Mouse (Mus musculus): Measurements from ENCODE around the gene Rita1. TPM values are rescaled to one million over a fixed set of nuclear protein-coding genes. Genes with fewer than 3 reads are reported as not detected.

The Rita1 gene
- total RNA-seq (2015) (2.0 and 2.3 TPM in 2 replicates), total RNA-seq (2017) (4.7 and 5.8 TPM in 2 replicates)

- peak; percentile 77 for ATAC-seq (replicated peaks; ENCODE audit: poor library complexity)
Measured at GRCm38 (mm10) chr5:120612442-120612821, at the start of gene Rita1, which contains the start of gene Ddx54. Rita1 (minus strand) TSS chr5:120612589. Ddx54 (plus strand) TSS chr5:120612739.

DNA sequence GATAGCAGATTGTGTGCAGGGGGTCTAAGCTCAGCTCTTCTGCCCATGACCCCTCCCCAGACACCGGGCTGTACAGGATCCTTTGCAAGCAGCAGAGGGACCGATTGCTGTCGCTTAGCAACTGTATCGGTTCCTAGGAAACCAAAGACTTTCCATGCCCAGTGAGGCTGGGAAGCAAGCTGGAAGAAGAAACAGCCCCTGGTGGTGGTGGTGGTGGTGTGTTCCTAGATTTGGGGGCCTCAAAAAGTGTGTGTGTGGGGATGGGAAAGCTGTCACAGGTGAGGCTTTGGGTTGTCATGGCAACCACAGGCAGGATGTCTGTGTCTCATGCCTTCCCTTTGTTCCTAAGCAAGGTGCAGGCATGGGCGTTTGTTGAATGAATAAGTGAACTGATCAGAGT, 48.4 kb upstream of the Rita1 start:
- ATAC-seq (replicated peaks; ENCODE audit: poor library complexity) = no peak

DNA sequence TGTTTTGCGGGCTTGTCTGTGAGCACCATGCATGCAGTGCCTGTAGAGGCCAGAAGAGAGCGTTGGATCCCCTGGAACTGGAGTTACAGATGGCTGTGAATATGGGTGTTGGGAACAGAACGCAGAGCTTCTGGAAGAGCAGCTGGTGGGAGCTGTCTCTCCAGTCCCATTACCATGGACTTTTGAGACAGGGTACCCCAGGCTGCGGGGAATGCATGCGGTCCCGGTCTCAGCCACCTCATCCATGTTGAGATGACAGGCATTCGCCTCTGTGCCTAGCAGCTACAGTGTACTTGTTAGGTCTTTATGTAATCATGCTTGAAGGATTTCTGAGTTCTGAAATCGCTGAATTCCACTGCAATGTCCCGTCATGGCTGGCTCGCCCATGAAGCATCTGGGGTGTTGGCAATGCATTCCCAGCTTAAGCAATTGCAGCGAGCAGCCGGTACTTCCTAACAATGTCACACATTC, 43.9 kb upstream of the Rita1 start:
- no peak for ATAC-seq (replicated peaks; ENCODE audit: poor library complexity)

DNA sequence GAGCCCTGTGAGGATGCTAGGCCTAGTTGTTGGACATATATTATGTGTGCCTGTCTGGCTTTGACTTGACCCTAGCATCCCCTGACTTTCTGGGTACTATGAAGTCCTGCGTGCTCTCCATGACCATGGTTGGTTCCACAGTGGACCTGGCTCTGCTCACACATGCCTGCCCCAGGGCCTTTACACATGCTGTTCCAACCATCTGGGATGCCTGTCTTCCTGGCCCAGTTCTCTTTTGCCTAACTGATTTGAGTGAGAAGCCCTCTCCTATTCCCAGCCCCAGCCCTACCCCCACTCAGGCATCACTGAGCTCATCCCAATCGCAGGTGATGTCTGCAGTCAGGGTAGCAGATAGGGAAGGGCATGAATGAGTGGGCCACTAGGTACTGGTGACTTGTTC, 41.5 kb upstream of the Rita1 start:
- ATAC-seq (replicated peaks; ENCODE audit: poor library complexity) = no peak

- no peak for ATAC-seq (replicated peaks; ENCODE audit: poor library complexity)
Measured at GRCm38 (mm10) chr5:120652915-120653701, 40.7 kb upstream of the Rita1 start.

- no peak for ATAC-seq (replicated peaks; ENCODE audit: poor library complexity)
Measured at GRCm38 (mm10) chr5:120651230-120651629, 38.8 kb upstream of the Rita1 start.

DNA sequence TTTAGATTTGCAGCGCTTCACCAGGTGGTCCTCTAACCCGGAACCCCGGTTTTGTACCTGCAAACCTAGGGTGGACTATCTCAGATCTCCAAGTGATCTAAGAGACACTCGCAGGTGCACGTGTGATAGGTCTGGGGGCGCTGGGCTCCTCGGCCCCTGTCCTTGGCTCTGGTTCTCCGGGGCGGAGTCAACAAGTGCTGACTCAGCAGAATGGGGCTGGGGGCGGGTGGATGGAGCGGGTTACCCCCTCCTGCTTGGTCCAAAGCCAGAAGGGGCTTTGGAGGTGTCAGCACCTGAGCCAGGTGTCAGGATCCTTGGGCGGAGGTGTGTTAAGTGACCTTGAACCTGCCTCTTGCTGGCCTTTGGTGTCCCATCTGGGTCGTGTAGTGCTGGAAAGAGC, 37.5 kb upstream of the Rita1 start:
- ATAC-seq (replicated peaks; ENCODE audit: poor library complexity) = no peak

DNA sequence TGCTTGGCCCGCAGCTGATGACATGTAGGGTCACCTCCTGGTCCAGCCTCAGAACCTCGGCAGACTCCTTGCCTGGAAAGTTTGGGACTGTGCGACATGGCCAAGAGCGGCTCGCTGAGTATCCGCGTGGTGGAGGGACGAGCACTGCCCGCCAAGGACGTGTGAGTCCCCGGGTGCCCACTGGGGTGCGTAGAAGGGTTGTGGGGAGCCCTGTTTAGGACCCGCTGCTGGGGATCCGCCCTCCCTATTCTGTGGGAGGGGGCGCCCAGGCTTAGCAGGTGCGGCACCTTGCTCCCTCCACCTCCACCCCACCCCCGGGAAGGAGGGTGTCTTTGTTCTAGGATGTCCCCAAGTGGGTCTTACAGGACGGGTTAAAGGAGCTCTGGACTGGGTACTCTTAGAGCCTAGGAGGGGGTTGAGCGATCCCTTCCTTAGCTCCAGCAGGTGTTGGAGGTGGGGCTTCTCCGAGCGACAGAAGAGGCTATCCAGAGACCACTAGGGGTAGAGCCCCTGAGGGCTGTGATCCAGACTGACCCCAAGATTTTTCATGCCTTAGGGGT, 37.1 kb upstream of the Rita1 start:
- no peak for ATAC-seq (replicated peaks; ENCODE audit: poor library complexity)

GRCm38 (mm10) chr5:120648569-120649373, 36.4 kb upstream of the Rita1 start, which contains the start of gene Rasal1:
Rasal1 (plus strand) TSS chr5:120648812.
- ATAC-seq (replicated peaks; ENCODE audit: poor library complexity) = peak; percentile 80

- ATAC-seq (replicated peaks; ENCODE audit: poor library complexity) = peak; percentile 1; the same call in 1 of the 2 replicates
Measured at GRCm38 (mm10) chr5:120647814-120648491, 35.6 kb upstream of the Rita1 start.

GRCm38 (mm10) chr5:120647361-120647760, 35.0 kb upstream of the Rita1 start:
- ATAC-seq (replicated peaks; ENCODE audit: poor library complexity) = no peak

GRCm38 (mm10) chr5:120645851-120646250, 33.5 kb upstream of the Rita1 start:
- ATAC-seq (replicated peaks; ENCODE audit: poor library complexity) = no peak

GRCm38 (mm10) chr5:120644227-120644626, 31.8 kb upstream of the Rita1 start:
- ATAC-seq (replicated peaks; ENCODE audit: poor library complexity) = peak; percentile 13; the same call in 1 of the 2 replicates

DNA sequence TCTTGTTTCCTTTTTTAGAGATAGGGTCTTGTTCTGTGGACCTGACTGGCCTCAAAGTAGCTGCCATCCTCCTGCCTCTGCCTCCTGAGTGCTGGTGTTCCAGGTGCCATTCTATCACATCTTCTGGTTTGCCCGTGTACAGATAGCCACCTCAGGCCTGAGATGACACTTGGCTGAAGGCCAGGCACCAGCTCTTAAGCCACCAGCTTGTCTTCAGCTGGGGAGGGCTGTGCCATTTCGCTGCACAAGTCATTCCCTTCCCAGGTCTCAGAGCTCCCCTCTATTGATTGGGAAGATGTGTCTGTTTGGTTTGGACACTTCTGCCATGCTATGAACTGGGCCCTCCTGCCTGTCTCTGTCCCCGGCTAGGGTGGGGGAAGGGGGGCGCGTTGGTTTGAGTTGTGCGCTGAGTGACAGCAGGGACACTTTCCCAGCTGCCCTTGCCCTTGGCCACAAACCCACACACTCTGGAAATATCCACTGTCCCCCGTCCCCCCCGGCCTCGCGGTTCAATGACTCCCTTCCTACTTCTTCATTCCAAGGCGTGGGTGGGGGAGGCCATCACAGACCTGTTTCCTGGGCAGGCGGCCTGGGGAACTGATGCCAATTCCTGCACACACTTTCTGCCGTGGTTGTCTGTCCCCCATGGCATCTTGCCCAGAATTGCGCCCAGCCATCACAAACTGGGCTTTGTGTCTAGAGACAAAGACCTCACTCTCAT, 31.1 kb upstream of the Rita1 start:
- ATAC-seq (replicated peaks; ENCODE audit: poor library complexity) = peak; percentile 62

DNA sequence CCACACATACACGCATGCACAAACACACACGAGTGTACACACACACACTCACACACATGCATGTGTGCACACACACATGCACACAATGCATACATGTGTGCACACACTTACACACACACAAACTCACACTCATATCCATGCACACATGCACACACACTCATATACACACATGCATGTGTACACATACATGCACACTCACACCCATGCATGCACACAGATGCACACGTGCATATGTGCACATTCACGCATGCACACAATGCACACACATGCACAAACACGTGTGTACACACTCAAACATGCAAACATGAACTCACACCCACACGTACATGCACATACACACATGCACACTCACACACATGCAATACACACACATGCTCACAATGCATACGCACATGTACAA, 27.7 kb upstream of the Rita1 start:
- no peak for ATAC-seq (replicated peaks; ENCODE audit: poor library complexity)

GRCm38 (mm10) chr5:120635633-120636032, 23.2 kb upstream of the Rita1 start:
- ATAC-seq (replicated peaks; ENCODE audit: poor library complexity) = no peak

DNA sequence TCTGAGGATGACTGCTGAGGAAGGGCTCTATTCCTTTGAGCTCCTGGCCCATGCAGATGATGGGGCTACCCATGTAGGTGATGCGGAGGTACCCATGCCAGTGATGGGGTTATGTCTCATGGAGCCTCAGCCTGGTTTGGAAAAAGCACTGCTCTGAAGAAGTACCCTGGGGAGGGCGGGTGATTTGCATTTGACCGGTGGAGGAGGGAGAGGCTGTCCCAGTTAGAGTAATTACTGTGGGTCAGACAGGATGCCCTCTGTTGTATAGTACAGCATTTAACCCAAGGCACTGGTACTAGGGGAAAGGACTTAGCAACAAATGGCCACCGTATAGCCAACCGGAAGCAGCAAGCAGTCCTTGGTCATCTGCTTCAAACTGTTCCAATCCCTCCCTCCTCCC, 22.5 kb upstream of the Rita1 start:
- no peak for ATAC-seq (replicated peaks; ENCODE audit: poor library complexity)

DNA sequence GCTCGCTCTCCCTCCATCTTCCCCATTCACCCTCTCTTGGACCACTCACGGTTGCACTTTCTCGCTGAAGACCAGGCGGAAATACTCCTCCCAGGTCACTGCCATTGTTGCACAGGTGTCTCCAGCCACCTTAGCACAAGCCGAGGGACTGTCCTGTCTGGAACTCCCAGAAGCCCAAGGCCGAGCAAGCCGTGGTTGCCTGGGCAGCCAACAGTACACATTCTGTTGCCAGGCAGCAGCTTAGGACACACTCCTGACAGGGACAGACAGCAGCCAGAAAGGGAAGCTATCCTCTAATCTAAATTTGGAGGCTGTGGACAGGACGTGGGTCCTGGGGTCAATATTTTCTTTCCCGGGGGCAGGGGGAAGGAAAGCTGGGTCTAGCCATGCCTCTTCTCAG, 21.7 kb upstream of the Rita1 start, which contains the start of gene Cfap73:
Cfap73 (minus strand) TSS at position 105 of the 400 bp plus-strand sequence.
- ATAC-seq (replicated peaks; ENCODE audit: poor library complexity) = no peak

- no peak for ATAC-seq (replicated peaks; ENCODE audit: poor library complexity)
Measured at GRCm38 (mm10) chr5:120631892-120632291, 19.5 kb upstream of the Rita1 start.

DNA sequence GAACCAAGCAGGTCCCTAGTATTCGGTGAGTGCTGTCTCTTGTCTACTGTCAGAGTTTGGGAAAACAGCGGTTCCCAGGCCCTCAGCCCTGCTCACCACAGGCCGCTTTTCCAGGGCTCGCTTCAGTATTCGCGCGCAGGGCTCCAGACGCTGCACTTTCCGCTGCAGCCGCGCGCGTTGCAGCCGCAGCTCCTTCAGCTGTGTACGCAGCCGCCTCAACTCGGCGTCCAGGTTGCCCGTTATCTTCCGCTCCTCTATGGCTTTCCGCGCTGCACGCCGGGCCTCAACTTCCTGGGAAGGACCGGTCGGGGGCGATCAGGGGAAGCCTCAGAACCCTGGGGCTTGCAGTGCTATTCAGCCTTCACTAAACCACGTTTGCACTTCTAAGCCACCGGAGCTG, 18.7 kb upstream of the Rita1 start:
- no peak for ATAC-seq (replicated peaks; ENCODE audit: poor library complexity)
